Mouse (Mus musculus): ENCODE data around the gene Cbfa2t2. TPM values are rescaled to one million over a fixed set of nuclear protein-coding genes. Genes with fewer than 3 reads are reported as not detected.

The Cbfa2t2 gene
- polyA plus RNA-seq (2012; rRNA removed): 37.0 and 44.4 TPM in 2 replicates

DNA sequence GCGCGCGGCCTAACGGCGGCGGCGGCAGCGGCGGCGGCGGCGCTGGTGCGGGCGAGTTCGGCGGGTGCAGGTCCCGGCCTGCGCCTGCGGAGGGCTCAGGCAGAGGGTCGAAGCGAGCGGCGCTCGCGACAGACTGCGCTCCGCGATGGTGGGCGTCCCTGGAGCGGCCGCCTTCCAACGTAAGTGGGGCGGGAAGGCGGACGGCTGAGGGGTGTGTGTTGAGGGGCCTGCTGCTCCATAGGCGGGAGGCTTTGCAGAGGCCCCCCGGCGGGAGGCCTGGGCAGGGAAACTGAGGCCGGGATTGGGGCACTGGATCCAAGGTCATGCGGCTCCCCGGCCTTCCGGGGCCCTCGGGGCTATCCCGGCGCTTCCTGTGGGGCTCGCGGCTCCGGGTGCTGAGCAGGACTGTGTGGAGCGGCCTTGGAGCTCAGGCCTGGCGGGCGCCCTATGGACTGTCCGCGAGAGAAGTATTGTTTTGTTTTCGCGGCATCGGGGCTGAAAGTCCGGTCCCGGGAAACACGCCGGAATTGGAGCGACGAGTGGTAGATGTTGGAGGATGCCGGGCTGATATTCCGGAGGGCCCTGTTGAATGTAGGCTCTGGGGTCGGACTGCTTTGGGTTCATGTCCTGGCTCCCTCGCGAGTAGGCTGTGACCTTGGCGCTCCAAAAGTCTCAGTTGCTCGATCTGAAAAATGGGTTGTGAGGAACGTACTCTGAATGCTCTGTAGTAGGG lies at the start of gene Cbfa2t2:
Gene Cbfa2t2 (plus strand): TSS at position 24 of the 733 bp plus-strand sequence.

DNA sequence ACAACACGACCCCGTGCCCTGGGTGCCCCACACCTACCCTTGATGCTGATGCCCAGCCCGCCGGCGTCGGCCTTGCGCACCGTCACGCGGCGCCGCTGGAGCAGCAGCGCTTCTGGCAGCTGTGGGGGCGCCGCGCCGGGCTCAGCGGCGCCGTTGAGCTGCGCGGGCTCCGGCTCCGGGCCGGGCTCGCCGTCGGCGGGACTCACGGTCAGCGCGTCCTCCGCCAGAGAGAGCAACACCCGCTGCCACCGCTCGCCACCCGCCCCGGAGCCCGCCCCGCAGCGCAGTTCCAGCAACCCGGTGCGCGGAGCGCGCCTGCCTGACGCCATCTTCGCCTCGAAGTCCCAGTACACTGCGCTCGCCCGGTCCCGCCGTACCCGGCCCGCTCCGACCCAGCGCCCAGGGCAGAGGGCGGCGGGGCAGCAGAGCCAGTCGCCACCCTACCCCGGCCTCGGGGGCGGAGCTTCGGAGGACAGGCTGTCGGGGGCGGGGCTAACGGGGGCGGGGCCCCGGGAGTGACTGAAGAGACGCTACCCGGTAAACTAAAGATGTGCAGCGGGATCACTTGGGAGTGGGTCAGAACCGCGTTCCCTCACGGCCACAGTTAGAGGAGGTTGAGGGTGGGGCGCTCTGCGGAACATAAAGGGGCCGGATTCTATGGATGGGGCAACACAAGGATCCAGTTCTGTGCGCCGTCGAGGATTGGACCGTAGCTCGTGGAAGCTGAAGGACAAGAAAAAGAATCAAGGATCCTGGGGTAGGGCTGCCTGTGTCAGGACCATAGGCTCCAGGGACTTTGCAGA lies 28.4 kb upstream of the Cbfa2t2 start, which contains the start of gene Snta1:
Gene Snta1 (minus strand): TSS at position 457 of the 803 bp plus-strand sequence.

GRCm38 (mm10) chr2:154546711-154547110 lies 110.4 kb downstream of the Cbfa2t2 start, which contains the start of gene 1700003F12Rik:
Gene 1700003F12Rik (plus strand): TSS chr2:154547085.

DNA sequence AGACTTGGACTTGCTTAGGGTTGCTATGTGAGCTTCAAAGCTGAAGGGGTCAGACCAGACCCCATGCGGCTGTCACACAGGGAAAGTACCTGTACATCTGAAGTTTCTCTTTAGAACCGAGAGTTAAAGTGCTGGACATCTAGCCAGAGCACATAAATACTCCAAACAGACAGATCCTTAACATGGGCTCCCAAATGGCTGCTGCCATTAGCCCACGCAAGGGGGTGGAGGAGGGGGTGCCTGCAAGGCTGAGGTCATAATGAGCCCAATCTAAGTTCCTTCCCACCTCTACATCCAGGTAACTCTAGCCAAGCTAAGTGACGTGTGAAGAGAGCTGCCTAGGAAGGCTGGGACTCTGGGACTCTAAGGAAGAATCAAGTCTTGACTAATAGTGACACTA lies 115.2 kb downstream of the Cbfa2t2 start, which contains the start of gene Actl10:
Gene Actl10 (plus strand): TSS at position 301 of the 400 bp plus-strand sequence.

DNA sequence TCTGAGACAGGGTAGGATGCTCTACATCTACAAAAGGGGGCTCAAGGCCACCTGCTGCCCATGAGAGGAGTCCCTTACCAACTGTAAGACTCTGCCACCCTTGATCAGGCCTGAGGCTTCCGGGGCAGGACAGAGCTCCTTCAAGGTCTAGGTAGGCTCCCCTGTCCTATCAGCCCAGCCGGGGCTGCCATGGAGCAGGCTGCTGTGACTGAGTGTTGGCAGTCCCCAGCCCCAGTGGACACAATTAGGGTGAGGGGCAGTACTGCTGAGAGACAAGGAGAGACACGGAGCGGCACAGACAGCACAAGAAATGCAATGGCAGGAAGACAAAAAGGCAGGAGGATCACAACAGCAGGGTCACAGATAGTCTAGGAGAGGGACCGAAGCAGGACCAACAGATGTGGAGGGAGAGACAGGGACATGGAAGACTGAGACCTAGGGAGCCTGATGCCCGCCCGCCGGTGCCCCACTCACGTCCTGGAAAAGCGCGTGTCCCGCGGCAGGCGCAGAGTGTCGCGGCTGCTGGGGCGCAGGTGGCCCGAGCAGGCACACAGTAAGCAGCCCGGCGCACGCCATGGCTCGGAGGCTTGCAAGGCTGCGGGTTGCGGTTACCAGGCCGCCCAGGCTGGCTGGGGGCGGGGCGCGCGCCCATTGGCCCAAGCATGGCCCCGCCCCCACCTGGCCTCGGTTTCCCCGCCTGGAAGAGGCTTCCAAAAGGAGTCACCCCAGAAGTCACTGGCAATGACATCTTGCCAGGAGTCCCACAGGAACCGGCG lies 122.2 kb downstream of the Cbfa2t2 start, which contains the start of gene Necab3:
Gene Necab3 (minus strand): TSS at position 627 of the 776 bp plus-strand sequence.

DNA sequence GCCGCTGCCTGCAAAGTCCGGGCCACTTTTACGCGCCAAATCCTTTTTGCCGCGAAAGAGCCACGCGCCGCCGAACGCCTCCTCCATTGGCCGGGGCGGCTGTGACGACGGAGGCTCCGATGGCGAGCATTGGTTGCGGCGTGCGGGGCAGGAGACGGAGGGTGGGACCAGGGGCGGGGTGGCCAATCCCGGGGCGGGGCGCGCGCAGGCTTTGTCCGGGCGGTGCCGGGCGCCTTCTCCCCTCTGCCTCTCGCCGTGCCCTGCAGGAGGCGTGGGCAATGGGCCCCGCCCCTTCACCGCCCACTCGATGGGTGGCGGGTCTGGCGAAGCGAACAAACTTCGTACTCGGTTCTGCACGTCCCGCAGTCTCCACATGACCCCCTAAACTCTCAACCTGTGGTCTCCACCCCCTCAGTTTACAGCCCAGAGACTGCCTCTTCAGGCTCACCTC lies 133.6 kb downstream of the Cbfa2t2 start, which contains the start of gene E2f1:
Gene E2f1 (minus strand): TSS at position 57 of the 451 bp plus-strand sequence.

Other genes with a start within 250 kb of the Cbfa2t2 start
- gene Bpifb1, start 245.7 kb upstream of the Cbfa2t2 start, polyA plus RNA-seq (2012; rRNA removed): not detected in 2 replicates
- 0.16 and 0.17 TPM in 2 replicates for gene Bpifb5, start 212.7 kb upstream of the Cbfa2t2 start, polyA plus RNA-seq (2012; rRNA removed)
- not detected in 2 replicates for gene Bpifb9a, start 178.6 kb upstream of the Cbfa2t2 start, polyA plus RNA-seq (2012; rRNA removed)
- gene Bpifb9b, start 129.3 kb upstream of the Cbfa2t2 start, polyA plus RNA-seq (2012; rRNA removed): not detected in 2 replicates
- 8.3 and 20.3 TPM in 2 replicates for gene Cdk5rap1, start 63.5 kb upstream of the Cbfa2t2 start, polyA plus RNA-seq (2012; rRNA removed)
- gene Snta1, start 28.4 kb upstream of the Cbfa2t2 start, polyA plus RNA-seq (2012; rRNA removed): 6.9 and 7.2 TPM in 2 replicates
- gene 1700003F12Rik, start 110.6 kb downstream of the Cbfa2t2 start, polyA plus RNA-seq (2012; rRNA removed): 0.88 and 2.4 TPM in 2 replicates
- gene Actl10, start 115.3 kb downstream of the Cbfa2t2 start, polyA plus RNA-seq (2012; rRNA removed): 0.04 and 0.05 TPM in 2 replicates
- gene Necab3, start 122.4 kb downstream of the Cbfa2t2 start, polyA plus RNA-seq (2012; rRNA removed): 6.5 and 8.6 TPM in 2 replicates
- gene E2f1, start 133.4 kb downstream of the Cbfa2t2 start, polyA plus RNA-seq (2012; rRNA removed): 50.5 and 65.5 TPM in 2 replicates
- gene Pxmp4, start 167.2 kb downstream of the Cbfa2t2 start, polyA plus RNA-seq (2012; rRNA removed): 6.1 and 11.0 TPM in 2 replicates
- gene Zfp341, start 176.8 kb downstream of the Cbfa2t2 start, polyA plus RNA-seq (2012; rRNA removed): 4.3 and 7.4 TPM in 2 replicates
- 0.12 and 0.62 TPM in 2 replicates for gene 4930519P11Rik, start 177.0 kb downstream of the Cbfa2t2 start, polyA plus RNA-seq (2012; rRNA removed)
- 172 and 326 TPM in 2 replicates for gene Chmp4b, start 215.2 kb downstream of the Cbfa2t2 start, polyA plus RNA-seq (2012; rRNA removed)